Mouse (Mus musculus): ENCODE results near the gene Src. TPM values are rescaled to one million over a fixed set of nuclear protein-coding genes. Genes with fewer than 3 reads are reported as not detected.

Gene Src
- polyA plus RNA-seq, 1 experiment from 2014 or later, result 14.0 TPM

GRCm38 (mm10) chr2:157464746-157465126 lies 46.5 kb downstream of the Src start:
- WGBS, result 11% methylated on average over 12 of the region's 12 CpGs
- ATAC-seq (replicated peaks; ENCODE audit: low FRiP score, low read depth), result peak; percentile 90
- peak overlapping the region; percentile 28 for H3K4me2 ChIP-seq (ENCODE audit: low read length)
- TF ChIP-seq CTCF (IDR thresholded peaks at IDR 0.05; ENCODE audit: low read depth), result no peak
- H3K27ac ChIP-seq, result peak overlapping the region; percentile 70
- H3K4me1 ChIP-seq (replicated peaks; ENCODE audit: insufficient read depth, low read length), result peaks cover 33% of the 10 kb centered on the region
- H3K9ac ChIP-seq (ENCODE audit: low read depth, low read length), result 0 out of 2 replicates have a peak overlapping the region, but pooled peaks have one; percentile 2
- H3K4me3 ChIP-seq (replicated peaks; ENCODE audit: low read depth, low read length), result no peak overlapping the region
- DNase-seq (ENCODE audit: low spot score), result peak; percentile 97
- no peaks in the 10 kb centered on the region for H3K27me3 ChIP-seq (ENCODE audit: insufficient read depth, low read length)
- H3K36me3 ChIP-seq (ENCODE audit: insufficient read depth, low read length), result peaks cover 26% of the 10 kb centered on the region
- no peaks in the 10 kb centered on the region for H3K9me3 ChIP-seq (replicated peaks; ENCODE audit: low read length)

GRCm38 (mm10) chr2:157466836-157467235 lies 48.6 kb downstream of the Src start:
- no peaks in the 10 kb centered on the region for H3K9me3 ChIP-seq (replicated peaks; ENCODE audit: low read length)
- no peak for TF ChIP-seq CTCF (IDR thresholded peaks at IDR 0.05; ENCODE audit: low read depth)
- H3K9ac ChIP-seq (ENCODE audit: low read depth, low read length), result no peak overlapping the region
- H3K4me1 ChIP-seq (replicated peaks; ENCODE audit: insufficient read depth, low read length), result peaks cover 33% of the 10 kb centered on the region
- ATAC-seq (replicated peaks; ENCODE audit: low FRiP score, low read depth), result no peak
- H3K36me3 ChIP-seq (ENCODE audit: insufficient read depth, low read length), result peaks cover 31% of the 10 kb centered on the region
- WGBS, result 65% methylated on average over 7 of the region's 7 CpGs
- no peak overlapping the region for H3K27ac ChIP-seq
- no peak overlapping the region for H3K4me3 ChIP-seq (replicated peaks; ENCODE audit: low read depth, low read length)
- no peaks in the 10 kb centered on the region for H3K27me3 ChIP-seq (ENCODE audit: insufficient read depth, low read length)
- no peak overlapping the region for H3K4me2 ChIP-seq (ENCODE audit: low read length)
- DNase-seq (ENCODE audit: low spot score), result no peak

GRCm38 (mm10) chr2:157468130-157468796 lies 50.0 kb downstream of the Src start:
- peak; percentile 66 for TF ChIP-seq CTCF (IDR thresholded peaks at IDR 0.05; ENCODE audit: low read depth)
- peaks cover 28% of the 10 kb centered on the region for H3K36me3 ChIP-seq (ENCODE audit: insufficient read depth, low read length)

GRCm38 (mm10) chr2:157471292-157471691 lies 53.0 kb downstream of the Src start:
- no peak for ATAC-seq (replicated peaks; ENCODE audit: low FRiP score, low read depth)
- peaks cover 28% of the 10 kb centered on the region for H3K36me3 ChIP-seq (ENCODE audit: insufficient read depth, low read length)
- no peaks in the 10 kb centered on the region for H3K9me3 ChIP-seq (replicated peaks; ENCODE audit: low read length)
- no peak overlapping the region for H3K4me3 ChIP-seq (replicated peaks; ENCODE audit: low read depth, low read length)
- H3K9ac ChIP-seq (ENCODE audit: low read depth, low read length), result no peak overlapping the region
- no peak overlapping the region for H3K4me2 ChIP-seq (ENCODE audit: low read length)
- no peaks in the 10 kb centered on the region for H3K27me3 ChIP-seq (ENCODE audit: insufficient read depth, low read length)
- no peak for TF ChIP-seq CTCF (IDR thresholded peaks at IDR 0.05; ENCODE audit: low read depth)
- no peak overlapping the region for H3K27ac ChIP-seq
- no peak for DNase-seq (ENCODE audit: low spot score)
- WGBS, result 69% methylated on average over 7 of the region's 7 CpGs
- peaks cover 8% of the 10 kb centered on the region for H3K4me1 ChIP-seq (replicated peaks; ENCODE audit: insufficient read depth, low read length)

More at GRCm38 (mm10) chr2:157468130-157468796, 50.0 kb downstream of the Src start:
- WGBS, result 72% methylated on average over 8 of the region's 8 CpGs
- no peak for ATAC-seq (replicated peaks; ENCODE audit: low FRiP score, low read depth)
- H3K27ac ChIP-seq, result no peak overlapping the region
- no peaks in the 10 kb centered on the region for H3K27me3 ChIP-seq (ENCODE audit: insufficient read depth, low read length)
- H3K4me2 ChIP-seq (ENCODE audit: low read length), result no peak overlapping the region
- no peak for DNase-seq (ENCODE audit: low spot score)
- no peaks in the 10 kb centered on the region for H3K9me3 ChIP-seq (replicated peaks; ENCODE audit: low read length)
- peaks cover 22% of the 10 kb centered on the region for H3K4me1 ChIP-seq (replicated peaks; ENCODE audit: insufficient read depth, low read length)
- H3K4me3 ChIP-seq (replicated peaks; ENCODE audit: low read depth, low read length), result no peak overlapping the region
- no peak overlapping the region for H3K9ac ChIP-seq (ENCODE audit: low read depth, low read length)

- ATAC-seq (replicated peaks; ENCODE audit: low FRiP score, low read depth), result no peak
- Histone ChIP-seq H3K27me3 (ENCODE audit: insufficient read depth, low read length) (no peaks in the 10 kb centered on the region), H3K4me3 (replicated peaks; ENCODE audit: low read depth, low read length) (no peak overlapping the region), H3K4me2 (ENCODE audit: low read length) (no peak overlapping the region), H3K27ac (no peak overlapping the region), H3K9me3 (replicated peaks; ENCODE audit: low read length) (no peaks in the 10 kb centered on the region), H3K9ac (ENCODE audit: low read depth, low read length) (no peak overlapping the region), H3K36me3 (ENCODE audit: insufficient read depth, low read length) (peaks cover 28% of the 10 kb centered on the region), H3K4me1 (replicated peaks; ENCODE audit: insufficient read depth, low read length) (peaks cover 8% of the 10 kb centered on the region)
- TF ChIP-seq CTCF (IDR thresholded peaks at IDR 0.05; ENCODE audit: low read depth), result no peak
- DNase-seq (ENCODE audit: low spot score), result no peak
- 40% methylated on average over 6 of the region's 6 CpGs for WGBS
Measured at GRCm38 (mm10) chr2:157471737-157472136, 53.5 kb downstream of the Src start.

GRCm38 (mm10) chr2:157472469-157472868 lies 54.2 kb downstream of the Src start:
- Histone ChIP-seq H3K4me2 (ENCODE audit: low read length) (no peak overlapping the region), H3K9ac (ENCODE audit: low read depth, low read length) (no peak overlapping the region), H3K27ac (no peak overlapping the region), H3K36me3 (ENCODE audit: insufficient read depth, low read length) (peaks cover 25% of the 10 kb centered on the region), H3K4me1 (replicated peaks; ENCODE audit: insufficient read depth, low read length) (peaks cover 8% of the 10 kb centered on the region), H3K27me3 (ENCODE audit: insufficient read depth, low read length) (no peaks in the 10 kb centered on the region), H3K9me3 (replicated peaks; ENCODE audit: low read length) (no peaks in the 10 kb centered on the region), H3K4me3 (replicated peaks; ENCODE audit: low read depth, low read length) (no peak overlapping the region)
- ATAC-seq (replicated peaks; ENCODE audit: low FRiP score, low read depth) (no peak), DNase-seq (ENCODE audit: low spot score) (no peak)
- TF ChIP-seq CTCF (IDR thresholded peaks at IDR 0.05; ENCODE audit: low read depth), result no peak
- 63% methylated on average over 4 of the region's 4 CpGs for WGBS

All from kidney, postnatal 0 days (tissue).